Mouse (Mus musculus): ENCODE measurements around the gene Bbox1. TPM values are rescaled to one million over a fixed set of nuclear protein-coding genes. Genes with fewer than 3 reads are reported as not detected.

Bbox1 gene
- polyA plus RNA-seq, 1 experiment, result not detected

GRCm38 (mm10) chr2:110285829-110286504, 28.4 kb downstream of the Bbox1 start:
- Histone ChIP-seq H3K27ac (ENCODE audit: insufficient read depth, low read length) (no peak overlapping the region), H3K4me3 (ENCODE audit: insufficient read depth, low read length) (no peak overlapping the region), H3K4me1 (ENCODE audit: control insufficient read depth, insufficient read depth, low read length) (no peaks in the 10 kb centered on the region)
- no peak for TF ChIP-seq CTCF (IDR thresholded peaks at IDR 0.05; ENCODE audit: borderline replicate concordance, insufficient read depth, low read length)
- no peak for TF ChIP-seq POLR2A (IDR thresholded peaks at IDR 0.05; ENCODE audit: low read depth, low read length)

- Histone ChIP-seq H3K4me3 (ENCODE audit: insufficient read depth, low read length) (no peak overlapping the region), H3K4me1 (ENCODE audit: control insufficient read depth, insufficient read depth, low read length) (peaks cover 5% of the 10 kb centered on the region), H3K27ac (ENCODE audit: insufficient read depth, low read length) (0 out of 2 replicates have a peak overlapping the region, but pooled peaks have one; percentile 2)
- TF ChIP-seq CTCF (IDR thresholded peaks at IDR 0.05; ENCODE audit: borderline replicate concordance, insufficient read depth, low read length) (no peak), POLR2A (IDR thresholded peaks at IDR 0.05; ENCODE audit: low read depth, low read length) (no peak)
Measured at GRCm38 (mm10) chr2:110275424-110275823, 38.9 kb downstream of the Bbox1 start.

GRCm38 (mm10) chr2:110274160-110274559, 40.2 kb downstream of the Bbox1 start:
- Histone ChIP-seq H3K4me1 (ENCODE audit: control insufficient read depth, insufficient read depth, low read length) (peaks cover 5% of the 10 kb centered on the region), H3K4me3 (ENCODE audit: insufficient read depth, low read length) (no peak overlapping the region), H3K27ac (ENCODE audit: insufficient read depth, low read length) (no peak overlapping the region)
- TF ChIP-seq CTCF (IDR thresholded peaks at IDR 0.05; ENCODE audit: borderline replicate concordance, insufficient read depth, low read length) (no peak), POLR2A (IDR thresholded peaks at IDR 0.05; ENCODE audit: low read depth, low read length) (no peak)

- Histone ChIP-seq H3K4me1 (ENCODE audit: control insufficient read depth, insufficient read depth, low read length) (peaks cover 2% of the 10 kb centered on the region; the same call in 1 of the 2 replicates), H3K4me3 (ENCODE audit: insufficient read depth, low read length) (no peak overlapping the region)
- TF ChIP-seq CTCF (IDR thresholded peaks at IDR 0.05; ENCODE audit: borderline replicate concordance, insufficient read depth, low read length) (no peak), POLR2A (IDR thresholded peaks at IDR 0.05; ENCODE audit: low read depth, low read length) (no peak)
Measured at GRCm38 (mm10) chr2:110269281-110269680, 45.1 kb downstream of the Bbox1 start.

GRCm38 (mm10) chr2:110232252-110232651, 82.1 kb downstream of the Bbox1 start:
- H3K4me1 ChIP-seq (ENCODE audit: control insufficient read depth, insufficient read depth, low read length), result no peaks in the 10 kb centered on the region; the same call in 1 of the 2 replicates
- TF ChIP-seq CTCF (IDR thresholded peaks at IDR 0.05; ENCODE audit: borderline replicate concordance, insufficient read depth, low read length) (no peak), POLR2A (IDR thresholded peaks at IDR 0.05; ENCODE audit: low read depth, low read length) (no peak)
- H3K4me3 ChIP-seq (ENCODE audit: insufficient read depth, low read length), result no peak overlapping the region
- H3K27ac ChIP-seq (ENCODE audit: insufficient read depth, low read length), result no peak overlapping the region

More at GRCm38 (mm10) chr2:110269281-110269680, 45.1 kb downstream of the Bbox1 start:
- no peak overlapping the region for H3K27ac ChIP-seq (ENCODE audit: insufficient read depth, low read length)

GRCm38 (mm10) chr2:110230753-110231152, 83.6 kb downstream of the Bbox1 start:
- no peaks in the 10 kb centered on the region; the same call in 1 of the 2 replicates for H3K4me1 ChIP-seq (ENCODE audit: control insufficient read depth, insufficient read depth, low read length)
- no peak overlapping the region for H3K27ac ChIP-seq (ENCODE audit: insufficient read depth, low read length)
- TF ChIP-seq CTCF (IDR thresholded peaks at IDR 0.05; ENCODE audit: borderline replicate concordance, insufficient read depth, low read length) (no peak), POLR2A (IDR thresholded peaks at IDR 0.05; ENCODE audit: low read depth, low read length) (no peak)

GRCm38 (mm10) chr2:110229143-110230087, 84.9 kb downstream of the Bbox1 start:
- Histone ChIP-seq H3K27ac (ENCODE audit: insufficient read depth, low read length) (no peak overlapping the region), H3K4me1 (ENCODE audit: control insufficient read depth, insufficient read depth, low read length) (no peaks in the 10 kb centered on the region; the same call in 1 of the 2 replicates), H3K4me3 (ENCODE audit: insufficient read depth, low read length) (no peak overlapping the region)
- TF ChIP-seq POLR2A (IDR thresholded peaks at IDR 0.05; ENCODE audit: low read depth, low read length), result no peak
- TF ChIP-seq CTCF (IDR thresholded peaks at IDR 0.05; ENCODE audit: borderline replicate concordance, insufficient read depth, low read length), result no peak

More at GRCm38 (mm10) chr2:110230753-110231152, 83.6 kb downstream of the Bbox1 start:
- H3K4me3 ChIP-seq (ENCODE audit: insufficient read depth, low read length), result no peak overlapping the region

GRCm38 (mm10) chr2:110226421-110226820, 87.9 kb downstream of the Bbox1 start:
- TF ChIP-seq CTCF (IDR thresholded peaks at IDR 0.05; ENCODE audit: borderline replicate concordance, insufficient read depth, low read length) (no peak), POLR2A (IDR thresholded peaks at IDR 0.05; ENCODE audit: low read depth, low read length) (no peak)
- no peak overlapping the region for H3K4me3 ChIP-seq (ENCODE audit: insufficient read depth, low read length)
- no peak overlapping the region for H3K27ac ChIP-seq (ENCODE audit: insufficient read depth, low read length)
- H3K4me1 ChIP-seq (ENCODE audit: control insufficient read depth, insufficient read depth, low read length), result no peaks in the 10 kb centered on the region; the same call in 1 of the 2 replicates

GRCm38 (mm10) chr2:110225969-110226368, 88.4 kb downstream of the Bbox1 start:
- Histone ChIP-seq H3K4me3 (ENCODE audit: insufficient read depth, low read length) (no peak overlapping the region), H3K27ac (ENCODE audit: insufficient read depth, low read length) (no peak overlapping the region), H3K4me1 (ENCODE audit: control insufficient read depth, insufficient read depth, low read length) (no peaks in the 10 kb centered on the region; the same call in 1 of the 2 replicates)
- TF ChIP-seq CTCF (IDR thresholded peaks at IDR 0.05; ENCODE audit: borderline replicate concordance, insufficient read depth, low read length), result no peak
- no peak for TF ChIP-seq POLR2A (IDR thresholded peaks at IDR 0.05; ENCODE audit: low read depth, low read length)
